Mouse (Mus musculus): ENCODE results near the gene Epha1. TPM values are rescaled to one million over a fixed set of nuclear protein-coding genes. Genes with fewer than 3 reads are reported as not detected.
A peak's percentile ranks its signal among the peaks of the same experiment; 100 is the strongest.

Gene Epha1
- polyA plus RNA-seq, 1 experiment from 2014 or later: 7.0 TPM

- DNase-seq (peak; percentile 13), ATAC-seq (ENCODE audit: insufficient read depth) (no peak)
- 0 out of 2 replicates have a peak, but pooled peaks cover 7% of the 10 kb centered on the region for H3K4me1 ChIP-seq (ENCODE audit: insufficient read depth)
- TF ChIP-seq CTCF (IDR thresholded peaks at IDR 0.05; ENCODE audit: low read depth): no peak
- H3K36me3 ChIP-seq (ENCODE audit: insufficient read depth): no peaks in the 10 kb centered on the region
- H3K27ac ChIP-seq (ENCODE audit: low read depth): peak overlapping the region; percentile 66; the same call in 1 of the 2 replicates
- H3K9ac ChIP-seq: no peak overlapping the region
- WGBS: 49% methylated on average over 3 of the region's 3 CpGs
- no peaks in the 10 kb centered on the region for H3K9me3 ChIP-seq (ENCODE audit: low read depth, low read length)
- no peak overlapping the region for H3K4me2 ChIP-seq
- no peak overlapping the region for H3K4me3 ChIP-seq (ENCODE audit: low read depth, low read length)
- H3K27me3 ChIP-seq (ENCODE audit: insufficient read depth, low read length): no peaks in the 10 kb centered on the region
Measured at GRCm38 (mm10) chr6:42397041-42397657, 24.1 kb upstream of the Epha1 start.

- Histone ChIP-seq H3K27me3 (ENCODE audit: insufficient read depth, low read length) (no peaks in the 10 kb centered on the region), H3K9ac (no peak overlapping the region), H3K4me1 (ENCODE audit: insufficient read depth) (0 out of 2 replicates have a peak, but pooled peaks cover 7% of the 10 kb centered on the region), H3K9me3 (ENCODE audit: low read depth, low read length) (no peaks in the 10 kb centered on the region), H3K4me2 (no peak overlapping the region), H3K36me3 (ENCODE audit: insufficient read depth) (no peaks in the 10 kb centered on the region), H3K27ac (ENCODE audit: low read depth) (peak overlapping the region; percentile 76; the same call in 1 of the 2 replicates), H3K4me3 (ENCODE audit: low read depth, low read length) (no peak overlapping the region)
- peak; percentile 92 for ATAC-seq (ENCODE audit: insufficient read depth)
- peak; percentile 97 for DNase-seq
- no peak for TF ChIP-seq CTCF (IDR thresholded peaks at IDR 0.05; ENCODE audit: low read depth)
- 26% methylated on average over 9 of the region's 9 CpGs for WGBS
Measured at GRCm38 (mm10) chr6:42395960-42396809, 23.1 kb upstream of the Epha1 start.

- Histone ChIP-seq H3K27ac (ENCODE audit: low read depth) (peak overlapping the region; percentile 47; the same call in 1 of the 2 replicates), H3K9ac (no peak overlapping the region), H3K4me3 (ENCODE audit: low read depth, low read length) (no peak overlapping the region), H3K36me3 (ENCODE audit: insufficient read depth) (no peaks in the 10 kb centered on the region), H3K4me2 (no peak overlapping the region), H3K9me3 (ENCODE audit: low read depth, low read length) (no peaks in the 10 kb centered on the region), H3K4me1 (ENCODE audit: insufficient read depth) (0 out of 2 replicates have a peak, but pooled peaks cover 5% of the 10 kb centered on the region), H3K27me3 (ENCODE audit: insufficient read depth, low read length) (no peaks in the 10 kb centered on the region)
- DNase-seq (peak; percentile 70), ATAC-seq (ENCODE audit: insufficient read depth) (peak; percentile 66)
- 12% methylated on average over 2 of the region's 2 CpGs for WGBS
- no peak for TF ChIP-seq CTCF (IDR thresholded peaks at IDR 0.05; ENCODE audit: low read depth)
Measured at GRCm38 (mm10) chr6:42391796-42392330, 18.8 kb upstream of the Epha1 start.

DNA sequence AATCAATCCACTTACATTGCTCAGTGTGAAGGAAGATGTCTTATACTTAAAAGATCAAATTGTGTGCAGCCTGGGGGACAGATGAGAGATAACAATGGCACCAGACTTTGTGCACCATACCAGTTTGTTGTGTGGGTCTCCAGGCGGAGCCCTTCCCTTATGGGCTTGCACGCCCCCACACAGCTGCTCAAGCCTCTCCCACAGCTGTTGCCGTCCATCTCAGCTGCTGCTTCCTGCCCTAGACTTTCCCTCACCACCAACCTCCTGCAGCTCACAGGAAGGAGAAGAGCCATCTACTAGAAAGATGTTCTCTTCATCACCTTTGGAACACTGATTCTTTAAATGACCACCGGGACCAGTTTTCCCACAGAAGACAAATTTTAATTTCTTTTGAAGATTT is 12.6 kb upstream of the Epha1 start:
- Histone ChIP-seq H3K9ac (no peak overlapping the region), H3K4me3 (ENCODE audit: low read depth, low read length) (no peak overlapping the region), H3K27me3 (ENCODE audit: insufficient read depth, low read length) (no peaks in the 10 kb centered on the region), H3K9me3 (ENCODE audit: low read depth, low read length) (no peaks in the 10 kb centered on the region), H3K4me2 (no peak overlapping the region), H3K4me1 (ENCODE audit: insufficient read depth) (no peaks in the 10 kb centered on the region), H3K27ac (ENCODE audit: low read depth) (no peak overlapping the region), H3K36me3 (ENCODE audit: insufficient read depth) (no peaks in the 10 kb centered on the region)
- 48% methylated on average over 4 of the region's 4 CpGs for WGBS
- no peak for DNase-seq
- TF ChIP-seq CTCF (IDR thresholded peaks at IDR 0.05; ENCODE audit: low read depth): no peak
- ATAC-seq (ENCODE audit: insufficient read depth): no peak

DNA sequence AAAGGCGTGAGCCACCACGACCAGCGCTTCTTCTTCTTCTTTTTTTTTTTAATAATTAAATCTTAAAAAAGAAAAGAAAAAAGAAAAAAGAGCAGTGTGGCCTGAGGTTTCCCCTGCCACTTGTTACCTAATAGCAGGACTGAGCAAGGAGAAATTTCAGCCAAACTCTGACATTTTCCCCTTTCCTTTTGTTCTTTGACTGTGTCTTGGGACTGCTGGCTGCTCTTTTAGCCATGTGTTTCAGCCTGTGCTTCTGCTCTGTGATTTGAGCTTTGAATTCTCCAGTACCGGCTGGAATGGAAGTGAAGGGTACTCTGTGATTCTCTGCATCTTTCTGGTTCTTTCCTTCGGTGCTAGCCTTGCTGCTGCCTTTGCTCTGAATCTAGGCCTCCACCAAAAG is 10.3 kb upstream of the Epha1 start:
- H3K4me1 ChIP-seq (ENCODE audit: insufficient read depth): no peaks in the 10 kb centered on the region
- H3K27ac ChIP-seq (ENCODE audit: low read depth): no peak overlapping the region
- H3K4me2 ChIP-seq: no peak overlapping the region
- no peak for ATAC-seq (ENCODE audit: insufficient read depth)
- H3K36me3 ChIP-seq (ENCODE audit: insufficient read depth): no peaks in the 10 kb centered on the region
- no peaks in the 10 kb centered on the region for H3K9me3 ChIP-seq (ENCODE audit: low read depth, low read length)
- H3K4me3 ChIP-seq (ENCODE audit: low read depth, low read length): no peak overlapping the region
- H3K9ac ChIP-seq: no peak overlapping the region
- 87% methylated on average over 5 of the region's 5 CpGs for WGBS
- DNase-seq: no peak
- no peaks in the 10 kb centered on the region for H3K27me3 ChIP-seq (ENCODE audit: insufficient read depth, low read length)
- no peak for TF ChIP-seq CTCF (IDR thresholded peaks at IDR 0.05; ENCODE audit: low read depth)

DNA sequence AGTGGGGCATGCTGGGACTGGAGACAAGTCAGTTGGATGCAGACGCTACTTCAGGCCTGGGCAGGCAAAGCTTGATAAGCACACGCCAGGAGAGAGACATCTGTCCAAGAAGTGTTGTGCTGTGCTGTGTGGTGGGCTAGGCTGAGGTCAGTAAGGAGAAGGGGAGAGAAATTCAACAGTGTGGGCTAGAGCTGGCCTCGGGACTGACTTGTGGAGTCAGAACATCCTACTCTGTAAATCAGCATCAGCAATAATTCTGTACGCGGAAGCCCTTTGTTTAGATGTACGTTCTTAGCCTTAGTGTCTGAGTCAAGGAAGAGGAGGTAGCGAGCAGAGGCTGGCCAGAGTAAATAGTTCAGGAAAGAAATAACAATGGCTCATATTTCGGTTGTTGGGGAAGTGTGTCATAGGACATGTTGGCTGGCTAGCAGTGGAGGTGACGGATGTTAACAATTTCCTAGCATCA is 8.9 kb upstream of the Epha1 start:
- H3K4me2 ChIP-seq: peak overlapping the region; percentile 16; the same call in 1 of the 2 replicates
- H3K4me1 ChIP-seq (ENCODE audit: insufficient read depth): no peaks in the 10 kb centered on the region
- peak overlapping the region; percentile 69 for H3K27ac ChIP-seq (ENCODE audit: low read depth)
- no peak for TF ChIP-seq CTCF (IDR thresholded peaks at IDR 0.05; ENCODE audit: low read depth)
- ATAC-seq (ENCODE audit: insufficient read depth): peak; percentile 77
- no peaks in the 10 kb centered on the region for H3K9me3 ChIP-seq (ENCODE audit: low read depth, low read length)
- H3K36me3 ChIP-seq (ENCODE audit: insufficient read depth): no peaks in the 10 kb centered on the region
- peak; percentile 63 for DNase-seq
- H3K4me3 ChIP-seq (ENCODE audit: low read depth, low read length): no peak overlapping the region
- no peaks in the 10 kb centered on the region for H3K27me3 ChIP-seq (ENCODE audit: insufficient read depth, low read length)
- WGBS: 23% methylated on average over 9 of the region's 9 CpGs
- H3K9ac ChIP-seq: 0 out of 2 replicates have a peak overlapping the region, but pooled peaks have one; percentile 27

GRCm38 (mm10) chr6:42381221-42381620 is 8.2 kb upstream of the Epha1 start:
- WGBS: 56% methylated on average over 2 of the region's 2 CpGs
- no peak overlapping the region for H3K4me3 ChIP-seq (ENCODE audit: low read depth, low read length)
- no peaks in the 10 kb centered on the region for H3K4me1 ChIP-seq (ENCODE audit: insufficient read depth)
- no peak overlapping the region for H3K9ac ChIP-seq
- H3K27ac ChIP-seq (ENCODE audit: low read depth): no peak overlapping the region
- no peaks in the 10 kb centered on the region for H3K27me3 ChIP-seq (ENCODE audit: insufficient read depth, low read length)
- H3K9me3 ChIP-seq (ENCODE audit: low read depth, low read length): no peaks in the 10 kb centered on the region
- ATAC-seq (ENCODE audit: insufficient read depth) (no peak), DNase-seq (no peak)
- no peaks in the 10 kb centered on the region for H3K36me3 ChIP-seq (ENCODE audit: insufficient read depth)
- H3K4me2 ChIP-seq: no peak overlapping the region
- no peak for TF ChIP-seq CTCF (IDR thresholded peaks at IDR 0.05; ENCODE audit: low read depth)
